Mouse (Mus musculus) T-helper 17 cell (primary cell): ENCODE measurements around the gene Adipor2.

Experiments used
- in situ Hi-C, 2 experiments: fragments of 300-600 bp; cut with MboI, MseI; formaldehyde crosslinking; loops; 1 replicate in 1 of 2; 2 replicates in 1 of 2; pipeline ENCODE4 v1.15.1; 2025; ENCODE audit warnings: high pct_unique_total_duplicates in 2 of 2

Gene Adipor2

DNA sequence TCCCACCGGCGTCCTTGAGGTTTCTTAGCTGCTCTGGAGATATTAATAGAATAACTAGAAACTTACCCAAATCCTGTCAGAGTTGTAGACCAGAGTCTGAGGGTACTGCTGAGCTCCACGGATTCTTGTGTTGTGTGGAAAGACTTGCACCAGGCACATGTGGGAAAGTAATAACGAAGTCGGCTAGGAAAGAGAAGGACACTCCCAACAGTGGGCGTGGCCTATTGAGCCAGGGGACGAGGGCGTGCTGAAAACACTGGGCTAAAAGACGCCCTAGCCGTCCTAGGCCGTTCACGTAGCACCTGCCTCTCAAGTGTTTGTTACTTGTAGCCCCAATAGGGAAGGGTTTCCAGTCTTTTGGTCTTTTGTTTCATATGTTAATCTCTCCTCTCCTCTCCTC lies at the start of gene Adipor2:
Adipor2 (minus strand) TSS at position 351 of the 400 bp plus-strand sequence.
- in situ Hi-C loops: no loop called here

DNA sequence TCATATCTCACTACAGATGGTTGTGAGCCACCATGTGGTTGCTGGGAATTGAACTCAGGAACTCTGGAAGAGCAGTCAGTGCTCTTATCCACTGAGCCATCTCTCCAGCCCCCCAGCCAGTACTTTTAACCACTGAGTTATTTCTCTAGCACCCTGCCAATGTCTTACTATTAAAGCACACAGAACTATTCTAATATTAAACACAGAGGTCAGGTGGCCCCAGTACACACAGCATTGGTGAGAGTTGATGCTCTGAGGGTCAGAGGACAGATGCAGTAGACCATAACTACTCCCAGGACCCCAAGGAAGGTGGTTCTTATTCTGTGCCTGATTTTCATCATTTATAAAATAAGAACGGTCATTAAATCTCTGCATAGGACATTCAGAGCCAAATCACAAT lies 48.7 kb upstream of the Adipor2 start:
- in situ Hi-C loops: no loop called here

GRCm38 (mm10) chr6:119460391-119460790 lies 42.9 kb upstream of the Adipor2 start:
- in situ Hi-C loops: no loop called here

GRCm38 (mm10) chr6:119459041-119459440 lies 41.5 kb upstream of the Adipor2 start:
- in situ Hi-C loops: no loop called here

- in situ Hi-C loops: no loop called here
These were observed 40.7 kb upstream of the Adipor2 start for GRCm38 (mm10) chr6:119458166-119458565.

- in situ Hi-C loops: no loop called here
These were observed 34.5 kb upstream of the Adipor2 start for GRCm38 (mm10) chr6:119451981-119452499.

DNA sequence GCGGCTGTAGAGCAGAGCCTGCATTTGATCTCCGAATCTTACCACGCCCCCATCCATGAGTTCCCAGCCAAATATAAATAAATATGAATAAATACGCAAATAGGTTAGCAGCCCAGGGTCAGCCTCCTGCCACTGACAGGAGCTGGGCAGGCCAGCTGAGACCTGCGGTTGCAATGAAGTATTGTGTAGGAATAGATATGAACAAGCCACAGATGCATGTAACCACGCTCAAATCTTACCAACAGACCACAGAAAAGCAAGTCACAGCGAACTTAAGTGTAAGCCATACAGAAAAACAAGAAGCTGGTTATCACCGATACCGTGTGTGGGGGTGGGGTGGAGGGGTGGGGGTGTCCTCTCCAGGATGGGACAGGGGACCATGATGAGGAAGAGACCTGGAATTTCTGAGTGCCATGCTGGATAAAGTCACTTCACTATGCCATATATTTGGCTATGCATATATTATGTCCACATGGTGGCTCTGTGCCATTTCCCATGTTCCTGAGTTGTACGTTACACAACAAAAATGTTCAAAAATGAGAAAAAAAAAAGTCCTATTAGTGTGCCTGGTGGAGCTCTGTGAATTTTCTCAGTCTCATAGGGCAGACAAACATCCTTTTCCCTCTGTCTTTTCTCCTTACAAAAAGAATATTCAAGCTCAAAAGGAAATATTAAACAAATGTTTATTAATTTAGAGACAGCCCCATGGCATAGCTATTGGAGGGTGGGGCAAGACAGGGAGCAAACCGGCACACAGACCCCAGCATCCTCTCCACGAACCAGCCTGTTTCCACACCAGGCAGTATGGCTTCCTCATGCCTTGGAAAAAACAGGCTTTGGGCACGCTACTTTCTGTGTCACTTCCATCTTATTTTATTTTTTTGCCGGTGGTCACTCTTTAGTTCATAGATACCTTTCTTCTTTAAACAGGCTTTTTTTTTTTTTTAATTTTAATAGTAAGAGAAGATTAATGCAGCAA lies 33.8 kb upstream of the Adipor2 start:
- in situ Hi-C loops: no loop called here

GRCm38 (mm10) chr6:119449060-119449499 lies 31.6 kb upstream of the Adipor2 start:
- in situ Hi-C loops: loop anchor here in 1 of 2 experiments (10.0 kb wide), 1 partner anchor 884 kb away; the partner anchor contains the start of gene Ankrd26

DNA sequence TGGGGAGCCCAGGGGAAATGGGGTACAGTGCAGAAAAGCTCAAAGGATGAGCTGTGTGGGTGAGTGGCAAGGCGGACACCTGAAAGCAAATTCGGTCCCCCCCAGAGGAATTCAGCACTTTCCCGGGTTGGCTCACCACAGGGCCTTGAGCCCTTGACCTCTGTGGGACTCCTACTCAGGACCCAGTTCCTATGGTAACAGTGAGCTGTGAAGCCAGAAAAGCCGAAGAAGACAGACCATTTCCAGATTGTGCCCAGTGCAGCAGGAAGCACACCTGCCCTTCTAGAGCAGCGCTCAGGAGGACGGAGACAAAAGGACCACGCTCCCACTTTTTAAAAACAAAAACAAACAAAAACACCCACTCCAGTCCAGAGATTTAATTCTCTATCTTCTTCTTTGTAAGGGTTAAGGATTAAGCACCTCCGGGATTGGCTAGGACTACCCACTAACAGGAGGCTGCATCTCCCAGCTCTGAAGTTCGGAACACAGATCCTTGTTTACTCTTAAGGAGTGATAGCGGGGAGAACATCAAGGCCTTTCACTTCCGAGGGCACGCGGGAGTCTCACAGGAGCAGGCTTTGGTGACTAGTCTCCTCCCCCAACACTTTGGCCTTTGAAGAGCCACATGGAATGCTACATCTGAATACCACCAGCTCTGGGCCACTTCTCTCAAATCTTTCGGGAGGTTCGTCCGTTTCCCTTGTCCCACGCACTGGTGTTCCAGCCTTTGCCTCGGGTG lies 31.0 kb upstream of the Adipor2 start:
- in situ Hi-C loops: loop anchor here in 1 of 2 experiments (10.0 kb wide), 1 partner anchor 884 kb away; the partner anchor contains the start of gene Ankrd26

DNA sequence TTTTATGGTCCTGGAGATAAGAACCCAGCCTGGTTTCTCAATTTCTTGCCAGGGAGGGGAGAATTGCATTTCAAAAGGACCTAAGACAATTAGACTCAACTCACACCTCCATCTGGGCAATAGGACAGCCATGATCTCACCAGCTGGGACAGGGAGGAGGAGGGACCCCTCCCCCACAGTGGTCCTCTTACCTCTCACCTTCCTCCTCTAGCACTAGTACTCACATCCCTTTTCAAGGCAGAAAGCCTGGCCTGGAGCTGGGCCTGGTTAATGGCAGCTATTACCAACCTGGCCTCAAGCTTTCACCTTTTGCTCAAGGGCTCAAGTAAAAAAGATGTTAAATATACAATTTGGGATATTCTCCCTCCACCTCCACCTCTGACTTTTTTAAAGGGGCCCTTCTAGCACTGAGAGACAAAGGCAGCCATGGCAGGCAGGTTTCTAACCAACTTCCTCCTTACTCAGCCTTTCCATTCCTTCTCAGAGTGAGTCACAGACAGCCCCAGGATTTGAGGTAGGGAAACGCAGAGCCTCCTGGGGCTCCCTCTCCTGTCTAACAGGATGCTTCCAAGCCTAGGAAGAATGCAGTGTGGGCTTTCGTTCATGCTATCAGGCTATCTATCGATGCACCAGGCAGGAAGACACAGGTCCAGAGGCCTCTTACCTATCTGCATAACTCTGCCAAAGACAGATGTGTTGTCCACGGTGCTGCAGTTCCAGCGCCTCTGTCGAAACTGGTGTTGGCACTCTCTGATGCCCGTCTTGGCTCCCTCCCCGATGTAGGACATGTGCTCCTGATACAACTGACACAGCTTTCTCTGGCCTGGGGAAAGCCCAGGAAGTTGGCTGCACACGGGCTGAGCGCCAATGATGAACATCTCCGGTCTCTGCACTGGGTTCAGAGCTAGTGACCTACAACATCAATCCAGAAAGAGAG lies 28.4 kb upstream of the Adipor2 start:
- in situ Hi-C loops: loop anchor here in 1 of 2 experiments (10.0 kb wide), 1 partner anchor 881 kb away; the partner anchor contains the start of gene Ankrd26

GRCm38 (mm10) chr6:119443742-119444645 lies 26.5 kb upstream of the Adipor2 start:
- in situ Hi-C loops: loop anchor here (5.0 to 10.0 kb wide), 2 partner anchors 92 to 879 kb away; partner anchors contain the start of gene Ankrd26 (in 1 of the 2)

DNA sequence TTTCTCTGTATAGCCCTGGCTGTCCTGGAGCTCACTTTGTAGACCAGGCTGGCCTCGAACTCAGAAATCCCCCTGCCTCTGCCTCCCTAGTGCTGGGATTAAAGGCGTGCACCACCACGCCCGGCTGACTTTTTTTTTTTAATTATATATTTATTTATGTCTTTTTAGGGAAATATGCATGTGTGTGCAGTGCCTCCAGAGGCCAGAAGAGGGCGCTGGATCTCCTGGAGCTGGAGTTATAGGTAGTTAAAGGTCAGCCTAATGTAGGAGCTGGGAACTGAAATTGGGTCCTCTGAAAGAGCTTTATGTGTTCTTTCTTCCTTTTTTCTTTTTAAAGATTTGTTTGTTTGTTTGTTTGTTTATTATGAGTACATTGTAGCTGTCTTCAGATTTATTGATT lies 25.2 kb upstream of the Adipor2 start:
- in situ Hi-C loops: loop anchor here (5.0 to 10.0 kb wide), 2 partner anchors 90 to 878 kb away; partner anchors contain the start of gene Ankrd26 (in 1 of the 2)

DNA sequence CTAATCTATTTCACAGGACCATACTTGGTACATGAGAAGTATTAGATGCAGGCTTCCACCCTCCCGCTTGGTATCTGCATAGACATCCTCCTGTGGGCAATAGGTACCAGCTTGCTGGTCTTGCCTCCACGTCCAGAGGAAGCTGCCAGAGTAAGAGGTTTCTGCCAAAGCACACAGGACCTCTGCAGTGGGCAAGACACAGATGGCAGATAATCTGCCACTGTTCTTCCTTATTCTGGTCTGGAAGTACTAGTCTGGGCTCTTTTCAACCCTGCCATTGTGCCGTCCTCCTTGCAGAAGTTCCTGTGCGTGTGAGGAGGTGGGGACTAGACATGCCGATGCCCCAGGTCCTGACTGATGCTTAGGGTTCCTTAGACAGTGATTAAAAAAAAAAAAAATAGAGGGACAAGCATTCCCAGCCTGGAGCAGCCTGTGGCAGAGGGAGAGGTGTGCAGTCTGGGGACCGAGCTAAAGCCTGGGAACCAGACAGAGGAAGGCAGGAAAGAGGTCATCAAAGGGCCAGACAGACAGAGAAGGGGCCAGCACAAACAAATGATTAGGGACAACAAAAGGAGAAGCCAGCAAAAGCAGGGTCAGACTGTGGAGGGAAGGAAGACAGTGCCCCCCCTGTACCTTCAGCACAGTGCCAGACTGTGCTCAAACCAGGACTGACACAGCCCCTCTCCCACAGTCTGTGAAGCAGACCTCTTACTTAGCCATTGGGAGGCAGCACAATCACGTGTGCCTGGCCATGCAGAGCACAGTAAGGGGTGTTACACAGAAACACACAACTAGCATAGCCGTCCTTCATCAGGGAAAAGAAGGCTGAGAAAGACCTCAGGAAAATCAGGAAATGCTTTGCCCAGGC lies 20.6 kb upstream of the Adipor2 start:
- in situ Hi-C loops: loop anchor here (5.0 kb wide), 2 partner anchors 211 to 216 kb away; no protein-coding TSS in a partner anchor

- in situ Hi-C loops: no loop called here
These were observed 16.9 kb upstream of the Adipor2 start for GRCm38 (mm10) chr6:119434394-119434793.

- in situ Hi-C loops: no loop called here
These were observed 14.3 kb upstream of the Adipor2 start for GRCm38 (mm10) chr6:119431751-119432324.

- in situ Hi-C loops: no loop called here
These were observed 13.0 kb upstream of the Adipor2 start for GRCm38 (mm10) chr6:119430508-119430907.

DNA sequence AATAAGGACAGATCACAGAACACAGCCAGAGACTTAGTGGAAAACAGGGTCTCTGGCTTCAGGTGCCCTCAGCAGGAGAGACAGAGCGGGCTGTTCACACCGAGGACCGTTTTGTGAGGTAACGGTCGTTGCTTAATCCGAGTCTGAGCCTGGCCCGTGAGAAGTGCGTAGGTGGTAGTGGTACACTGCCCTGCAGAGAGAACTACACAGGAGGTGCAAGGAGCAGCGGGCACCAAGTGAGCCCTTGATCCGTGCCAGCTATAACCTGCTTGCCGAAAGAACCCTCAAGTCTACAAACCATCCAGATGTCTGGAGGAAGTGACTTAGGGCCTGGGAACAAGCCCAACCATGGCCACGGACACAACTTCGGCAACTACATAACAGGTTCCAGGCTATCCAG lies 11.8 kb upstream of the Adipor2 start:
- in situ Hi-C loops: no loop called here

DNA sequence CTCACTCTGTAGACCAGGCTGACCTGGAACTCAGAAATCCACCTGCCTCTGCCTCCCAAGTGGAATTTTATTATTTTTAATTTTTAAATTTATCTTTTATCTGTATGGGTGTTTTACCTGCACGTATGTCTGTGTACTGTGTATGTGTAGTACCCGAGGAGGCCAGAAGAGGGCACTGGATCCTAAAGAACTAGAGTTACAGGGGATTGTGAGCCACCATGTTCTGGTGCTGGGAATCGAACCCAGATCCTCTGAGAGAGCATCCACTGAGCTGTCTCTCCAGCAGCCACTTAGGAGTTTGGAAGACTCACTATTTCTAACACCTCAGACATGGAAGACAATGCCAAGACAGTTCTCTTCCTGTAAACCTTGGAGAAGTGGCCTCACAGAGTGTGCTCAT lies 11.1 kb upstream of the Adipor2 start:
- in situ Hi-C loops: no loop called here
